Mouse (Mus musculus) layer of hippocampus, adult 8-10 months (tissue): ENCODE data around the gene Gm6460. TPM values are rescaled to one million over a fixed set of nuclear protein-coding genes. Genes with fewer than 3 reads are reported as not detected.
"Not testable (repeated sequence)": the region's sequence is repeated elsewhere in the genome, so short reads cannot be mapped to it uniquely, and the experiment has no call there.

Experiments used
- DNase-seq, 2 experiments: peaks; one replicate each; pipeline ENCODE4 v3.0.0; 2022; ENCODE audit warnings: low spot score in 2 of 2
- total RNA-seq, 4 experiments: library from RNA; stranded (reverse); gene quantifications; 2 replicates each; pipeline ENCODE4 v1.2.4; 2022

Gene Gm6460
- total RNA-seq: not detected

GRCm38 (mm10) chr5:11594613-11595012 is at the start of gene Gm6460:
Gene Gm6460 (plus strand): TSS chr5:11594913.
- not testable (repeated sequence) for DNase-seq

Other genes with a start within 250 kb of the Gm6460 start
- not detected for gene Gm8897, start 178.5 kb upstream of the Gm6460 start, total RNA-seq
- gene Gm8906, start 92.2 kb upstream of the Gm6460 start, total RNA-seq: not detected
- gene Gm8922, start 87.0 kb downstream of the Gm6460 start, total RNA-seq: not detected
- not detected for gene Gm8926, start 175.6 kb downstream of the Gm6460 start, total RNA-seq